Comparison of ENCODE assay signal across 20 mouse cellular contexts in the genomic region with DNA sequence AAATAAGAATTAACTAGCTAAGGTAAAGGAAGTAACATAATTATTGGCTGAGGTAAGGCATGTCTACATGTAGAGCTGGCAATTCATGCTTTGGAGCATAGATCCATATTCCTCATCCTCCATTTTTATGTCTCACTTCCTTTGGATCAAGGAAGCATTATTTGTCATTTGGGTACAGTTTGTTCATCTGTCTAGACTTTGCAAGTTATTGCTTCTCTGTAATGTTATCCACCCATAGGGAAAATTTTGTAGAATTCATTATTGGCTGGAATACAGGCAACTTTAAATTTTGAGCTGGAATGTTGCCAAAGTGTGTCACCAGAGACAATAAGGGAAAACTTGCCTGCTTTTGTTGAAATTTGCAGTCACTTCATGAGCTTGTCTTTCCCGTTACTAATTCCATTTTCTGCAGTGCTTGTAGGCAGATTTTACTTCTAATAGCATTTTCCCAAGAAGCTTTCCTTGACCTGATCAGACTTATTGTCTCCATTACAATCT.
"Had no signal": no experiment of that assay in that cellular context is flagged by ENCODE, and none has a peak within 500 bp of the region (broad histone marks: within the 10 kb centered on the region; RNA-seq: fewer than 3 reads in every experiment).

No protein-coding gene starts in this region.

- H3K4me2 ChIP-seq: limb, embryonic 15.5 days; liver, embryonic 11.5 days; lung, embryonic 14.5 days; midbrain, embryonic 13.5 days; neural tube, embryonic 13.5 days; stomach, embryonic 15.5 days had no signal

- H3K36me3 ChIP-seq: limb, embryonic 15.5 days; midbrain, embryonic 13.5 days; neural tube, embryonic 13.5 days; stomach, embryonic 15.5 days had no signal

- DNase-seq: kidney, adult 18-20 months; kidney, adult 9 months; kidney, postnatal 14 days; kidney, postnatal 4 days; left cerebral cortex, postnatal 4 days; liver, postnatal 0 days; lung, embryonic 14.5 days; retina, postnatal 1 day; right cerebral cortex, postnatal 25 days; spleen, adult 18-20 months; thymus, postnatal 36 days had no signal

- H3K4me1 ChIP-seq: limb, embryonic 15.5 days; midbrain, embryonic 13.5 days; neural tube, embryonic 13.5 days; stomach, embryonic 15.5 days had no signal

- H3K9me3 ChIP-seq: limb, embryonic 15.5 days; midbrain, embryonic 13.5 days; neural tube, embryonic 13.5 days; stomach, embryonic 15.5 days had no signal

- ATAC-seq: liver, postnatal 0 days; lung, postnatal 0 days; midbrain, embryonic 13.5 days had no signal

- H3K9ac ChIP-seq: limb, embryonic 15.5 days; liver, embryonic 14.5 days; liver, postnatal 0 days; lung, embryonic 14.5 days; midbrain, embryonic 13.5 days; neural tube, embryonic 13.5 days; stomach, embryonic 15.5 days had no signal

- H3K27ac ChIP-seq: limb, embryonic 15.5 days; liver, embryonic 14.5 days; macrophage; midbrain, embryonic 13.5 days; neural tube, embryonic 13.5 days; stomach, embryonic 15.5 days had no signal

- H3K4me3 ChIP-seq: limb, embryonic 15.5 days; midbrain, embryonic 13.5 days; myocyte; neural tube, embryonic 13.5 days; stomach, embryonic 15.5 days had no signal

- H3K27me3 ChIP-seq: limb, embryonic 15.5 days; midbrain, embryonic 13.5 days; neural tube, embryonic 13.5 days; stomach, embryonic 15.5 days had no signal
